Mouse (Mus musculus) cerebral cortex, adult 2 months (tissue): Measurements from ENCODE around the gene Tespa1.

ENCODE experiments used
- WGBS: fragments of 180-500 bp; shearing (Covaris S2); methylation state at CpG from one replicate; pipeline ENCODE4 v1.1.7; 2018; 5-methylcytosine and 5-hydroxymethylcytosine counted together

Gene Tespa1

GRCm38 (mm10) chr10:130322637-130323036, at the start of gene Tespa1:
TSS of gene Tespa1 (plus strand) at chr10:130322870.
- 76% methylated on average over 5 of the region's 5 CpGs for WGBS

- 65% methylated on average over 2 of the region's 2 CpGs for WGBS
Observed at GRCm38 (mm10) chr10:130275759-130276158, 46.9 kb upstream of the Tespa1 start.

- WGBS: 59% methylated on average over 2 of the region's 2 CpGs
Observed at GRCm38 (mm10) chr10:130276496-130276895, 46.2 kb upstream of the Tespa1 start.

DNA sequence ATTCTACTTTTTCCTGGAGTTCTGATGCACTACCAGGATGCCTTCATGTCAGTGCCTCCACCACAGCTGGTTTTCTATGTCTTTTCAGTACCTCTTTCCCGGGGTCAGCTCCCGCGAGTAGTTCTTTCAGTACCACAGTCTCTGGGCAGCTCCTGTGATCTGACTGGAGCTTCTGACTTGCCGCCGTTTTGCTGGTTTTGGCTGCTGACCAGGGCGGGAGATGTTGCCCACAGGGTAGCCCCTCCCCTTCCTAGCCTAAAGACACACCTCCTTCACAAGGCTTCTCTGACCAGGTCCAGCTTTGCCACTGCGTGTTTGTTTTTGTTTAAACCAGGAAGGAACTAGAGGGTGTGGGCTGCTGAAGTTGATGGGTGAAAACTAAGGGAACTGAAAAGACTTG, 42.6 kb upstream of the Tespa1 start, which contains the start of gene Neurod4:
Gene Neurod4, minus strand, starts transcription at position 175 of the 400 bp plus-strand sequence.
- WGBS: 13% methylated on average over 7 of the region's 7 CpGs

DNA sequence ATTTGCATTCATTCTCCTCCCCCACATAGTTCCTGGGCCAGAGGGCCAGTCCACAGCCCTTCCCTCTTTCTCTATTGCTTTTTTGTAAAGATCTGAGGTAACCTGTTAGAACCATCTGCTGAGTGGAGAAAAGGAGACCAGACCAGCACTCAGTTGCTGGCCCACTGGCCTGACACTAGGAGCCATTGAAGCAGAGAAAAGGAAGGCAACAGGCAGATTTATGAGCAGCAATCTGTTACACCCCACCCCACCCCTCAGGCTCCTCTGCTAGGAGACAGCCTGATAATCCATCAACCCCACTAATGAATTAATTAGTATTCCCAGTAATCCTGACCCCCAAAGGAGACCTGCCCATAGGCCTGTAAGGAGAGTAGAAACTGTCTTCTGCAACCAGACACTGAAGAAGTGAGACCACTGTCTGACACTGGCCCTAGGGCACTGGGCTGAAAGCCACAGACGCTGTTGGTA, 40.7 kb upstream of the Tespa1 start:
- 72% methylated on average over 1 of the region's 1 CpGs for WGBS

GRCm38 (mm10) chr10:130287201-130287600, 35.5 kb upstream of the Tespa1 start:
- 38% methylated on average over 1 of the region's 1 CpGs for WGBS

DNA sequence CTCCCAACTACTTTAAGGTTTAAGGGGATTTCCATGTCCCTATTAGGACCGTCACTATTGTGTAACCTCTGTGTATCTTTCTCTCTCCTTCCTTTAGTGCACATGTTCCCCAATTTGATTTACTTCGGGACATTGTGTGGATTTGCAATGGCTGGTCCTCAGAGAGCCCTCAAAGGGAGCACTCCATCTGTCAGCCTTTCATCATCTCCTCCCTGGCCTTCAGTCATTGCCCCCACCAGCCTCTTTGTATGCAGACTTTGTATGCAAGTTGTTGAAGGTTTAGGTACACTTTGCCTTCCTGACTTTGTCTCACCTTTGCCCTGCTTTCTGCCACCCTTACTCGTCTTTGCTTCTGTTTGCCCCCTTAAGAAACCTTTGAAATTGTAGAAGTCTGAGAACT, 34.7 kb upstream of the Tespa1 start:
- WGBS: 67% methylated on average over 3 of the region's 3 CpGs

GRCm38 (mm10) chr10:130293741-130294408, 28.8 kb upstream of the Tespa1 start:
- WGBS: 24% methylated on average over 3 of the region's 3 CpGs

DNA sequence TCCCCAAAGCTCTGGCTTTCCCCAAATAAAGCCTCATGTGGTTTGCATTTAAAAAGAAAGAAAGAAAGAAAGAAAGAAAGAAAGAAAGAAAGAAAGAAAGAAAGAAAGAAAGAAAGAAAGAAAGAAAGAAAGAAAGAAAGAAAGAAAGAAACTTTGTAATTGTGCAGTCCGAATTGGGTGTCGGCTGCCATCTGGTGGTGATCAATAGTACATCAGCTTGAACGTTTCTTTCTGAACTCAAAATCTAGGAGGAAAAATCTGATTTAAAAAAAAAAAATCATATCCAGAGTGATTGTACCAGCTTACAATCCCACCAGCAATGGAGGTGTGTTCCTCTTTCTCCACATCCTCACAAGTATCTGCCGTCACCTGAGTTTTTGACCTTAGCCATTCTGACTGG, 23.9 kb upstream of the Tespa1 start:
- WGBS: 15% methylated on average over 4 of the region's 4 CpGs

DNA sequence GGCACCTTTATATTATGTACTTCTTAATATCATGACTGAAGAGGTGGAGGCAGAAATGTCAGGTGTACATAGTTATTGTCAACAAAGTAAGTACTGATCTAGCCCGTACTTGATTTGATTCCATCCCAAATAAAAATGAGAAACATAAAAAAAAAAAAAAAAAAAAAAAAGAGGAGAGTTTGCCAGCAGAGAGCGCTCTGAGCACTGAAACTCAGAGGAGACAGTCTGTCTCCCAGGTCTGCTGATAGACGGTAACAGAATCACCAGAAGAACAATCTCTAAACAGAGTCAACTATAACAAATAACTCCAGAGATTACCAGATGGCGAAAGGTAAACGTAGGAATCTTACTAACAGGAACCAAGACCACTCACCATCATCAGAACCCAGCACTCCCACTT, 18.5 kb upstream of the Tespa1 start:
- 77% methylated on average over 5 of the region's 5 CpGs for WGBS

GRCm38 (mm10) chr10:130311534-130312227, 11.0 kb upstream of the Tespa1 start:
- WGBS: 89% methylated on average over 2 of the region's 2 CpGs

- 71% methylated on average over 1 of the region's 1 CpGs for WGBS
Observed at GRCm38 (mm10) chr10:130313531-130313930, 9.1 kb upstream of the Tespa1 start.

DNA sequence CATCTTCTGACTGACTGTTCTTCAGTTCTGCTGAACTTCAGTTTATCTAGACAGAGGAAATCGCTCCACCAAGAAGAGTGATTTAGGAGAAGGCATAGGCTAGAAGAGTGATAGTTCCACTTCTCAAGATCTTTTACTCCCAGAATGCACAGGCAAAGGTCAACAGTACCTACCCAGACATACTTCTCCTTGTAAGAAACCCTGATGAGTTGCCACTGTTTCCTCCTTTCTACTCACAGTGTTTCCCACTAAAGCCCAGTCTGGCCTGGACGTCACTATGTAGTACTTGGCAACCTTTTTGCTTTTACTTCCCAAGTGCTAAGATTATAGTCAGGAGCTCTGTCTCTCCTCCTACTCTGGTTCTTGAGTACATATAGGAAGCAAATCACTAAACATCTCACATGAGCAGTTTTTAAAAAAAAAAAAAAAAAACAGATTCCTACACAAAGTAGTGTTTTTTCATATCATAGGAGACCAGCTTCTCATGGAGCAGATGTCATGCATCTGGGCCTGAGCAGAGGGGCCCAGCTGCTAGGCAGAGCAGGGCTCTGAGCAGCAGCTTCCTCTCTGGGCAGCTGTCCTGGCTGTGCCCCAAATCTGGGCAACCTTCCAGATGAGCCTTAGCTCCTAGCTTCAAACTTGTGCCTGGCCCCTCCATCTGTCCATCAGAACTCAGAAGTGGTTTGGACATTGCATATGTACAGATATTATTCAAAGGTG, 8.4 kb upstream of the Tespa1 start:
- WGBS: 60% methylated on average over 2 of the region's 2 CpGs

- 69% methylated on average over 4 of the region's 4 CpGs for whole genome bisulfite sequencing
Observed at GRCm38 (mm10) chr10:130318720-130319119, 4.0 kb upstream of the Tespa1 start.

- WGBS: 95% methylated on average over 2 of the region's 2 CpGs
Observed at GRCm38 (mm10) chr10:130320715-130321114, 2.0 kb upstream of the Tespa1 start.

DNA sequence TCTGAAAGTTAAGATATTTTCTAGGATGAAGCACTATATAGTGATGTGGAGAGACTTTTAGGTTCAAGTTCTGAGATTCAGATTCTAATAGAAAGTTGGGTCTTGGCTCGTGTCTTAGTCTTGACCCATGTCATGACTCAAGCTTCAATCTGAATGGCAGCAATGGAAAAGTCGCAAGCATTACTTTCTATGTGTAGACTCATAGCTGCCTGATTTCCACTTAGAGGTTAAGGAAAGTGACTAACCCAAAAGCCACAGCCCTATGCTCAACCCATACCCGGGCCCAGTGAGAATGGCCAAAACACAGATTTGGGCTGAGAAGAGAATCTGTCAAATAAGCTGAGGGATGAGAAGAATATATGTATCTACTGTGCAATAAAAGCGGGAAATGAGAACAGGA, 1.6 kb downstream of the Tespa1 start:
- 94% methylated on average over 4 of the region's 4 CpGs for WGBS

GRCm38 (mm10) chr10:130330711-130331110, 8.0 kb downstream of the Tespa1 start:
- whole genome bisulfite sequencing: 97% methylated on average over 1 of the region's 1 CpGs

- WGBS: 91% methylated on average over 1 of the region's 1 CpGs
Observed at GRCm38 (mm10) chr10:130336385-130336784, 13.7 kb downstream of the Tespa1 start.

DNA sequence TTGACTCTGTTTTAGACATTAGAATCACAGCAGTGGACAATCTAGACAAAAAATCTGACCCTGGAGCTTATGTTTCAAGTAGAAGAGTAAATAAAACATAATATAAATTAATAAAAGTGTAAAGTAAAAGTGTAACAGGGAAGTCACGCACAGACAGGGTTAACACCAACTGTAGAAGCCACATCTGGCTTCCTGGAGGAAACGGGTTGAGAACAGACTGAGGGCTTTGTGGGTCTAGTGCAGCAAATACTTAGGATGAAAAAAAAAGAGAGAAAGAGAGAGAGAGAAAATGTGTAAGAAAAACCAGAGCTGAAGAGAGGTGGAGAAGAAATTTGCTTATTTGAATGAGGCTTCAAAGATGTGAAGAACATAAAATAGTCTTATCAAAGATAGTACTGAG, 14.9 kb downstream of the Tespa1 start:
- 74% methylated on average over 2 of the region's 2 CpGs for WGBS

DNA sequence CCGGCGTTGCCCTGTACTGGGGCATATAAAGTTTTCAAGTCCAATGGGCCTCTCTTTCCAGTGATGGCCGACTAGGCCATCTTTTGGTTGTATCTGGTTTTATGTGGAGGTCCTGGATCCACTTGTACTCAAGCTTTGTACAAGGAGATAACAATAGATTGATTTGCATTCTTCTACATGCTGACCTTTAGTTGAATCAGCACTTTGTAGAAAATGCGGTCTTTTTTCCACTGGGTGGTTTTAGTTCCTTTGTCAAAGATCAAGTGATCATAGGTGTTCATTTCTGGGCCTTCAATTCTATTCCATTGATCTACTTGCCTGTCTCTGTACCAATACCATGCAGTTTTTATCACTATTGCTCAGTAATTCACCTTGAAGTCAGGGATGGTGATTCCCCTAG, 17.4 kb downstream of the Tespa1 start:
- WGBS: 89% methylated on average over 4 of the region's 4 CpGs

DNA sequence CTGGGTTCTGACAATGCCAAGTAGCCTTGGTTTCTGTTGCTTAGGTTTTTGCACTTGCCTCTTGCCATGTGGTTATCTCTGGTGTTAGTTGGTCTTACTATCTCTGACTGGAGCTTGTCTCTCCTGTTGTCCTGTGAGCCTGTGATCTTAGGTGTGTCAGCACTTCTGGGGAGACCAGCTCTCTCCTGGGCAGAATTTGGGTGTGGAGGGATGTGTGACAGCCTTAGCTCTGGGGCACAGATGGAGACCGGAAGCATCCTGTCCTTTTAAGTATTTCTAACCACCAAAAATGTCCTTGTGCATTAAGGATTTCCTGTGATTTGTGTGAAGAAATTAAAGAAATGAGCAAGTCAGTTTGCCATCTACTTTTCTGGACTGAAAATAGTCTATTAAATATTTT, 21.4 kb downstream of the Tespa1 start:
- 94% methylated on average over 1 of the region's 1 CpGs for WGBS

DNA sequence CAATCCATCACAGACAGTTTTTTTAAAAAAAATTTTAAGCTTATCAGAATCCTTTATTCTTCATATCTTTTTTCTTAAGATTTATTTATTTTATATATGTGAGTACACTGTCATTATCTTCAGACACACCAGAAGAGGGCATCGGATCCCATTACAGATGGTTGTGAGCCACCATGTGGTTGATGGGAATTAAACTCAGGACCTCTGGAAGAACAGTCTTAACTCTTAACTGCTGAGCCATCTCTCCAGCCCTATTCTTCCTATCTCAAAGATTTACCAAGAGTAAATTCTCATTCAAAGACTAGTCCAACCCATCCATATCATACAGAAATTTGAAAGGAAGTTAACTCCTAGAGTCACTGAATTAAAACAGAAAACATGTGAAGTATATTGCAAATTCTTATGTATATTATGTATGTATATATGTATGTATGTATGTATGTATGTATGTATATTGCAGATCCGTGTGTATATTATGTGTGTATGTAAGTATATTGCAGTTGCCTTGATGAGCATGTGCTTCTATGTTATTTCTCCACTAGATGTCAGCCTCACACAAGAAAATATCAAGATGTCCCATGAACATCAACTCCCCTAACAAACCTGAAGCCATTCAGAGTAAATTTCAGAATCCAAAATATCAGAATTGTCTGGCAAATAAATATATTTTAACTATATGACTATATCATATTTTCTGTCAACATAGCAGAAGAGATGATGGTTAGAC, 40.9 kb downstream of the Tespa1 start:
- WGBS: 51% methylated on average over 2 of the region's 2 CpGs
